Mouse (Mus musculus): ENCODE results near the gene Eprs. TPM values are rescaled to one million over a fixed set of nuclear protein-coding genes. Genes with fewer than 3 reads are reported as not detected.
"Not testable (repeated sequence)": the region's sequence is repeated elsewhere in the genome, so short reads cannot be mapped to it uniquely, and the experiment has no call there.

Eprs gene
- total RNA-seq (2021), result 10 to 100 TPM; 76.2 TPM
- long read RNA-seq, experiment 1, full-length matches to known transcripts, result 68 of 78 reads
- long read RNA-seq, experiment 1, partial matches to known transcripts, result 7 of 78 reads
- long read RNA-seq, experiment 1, other reads (novel, unspliced or antisense), result 3 of 78 reads
- long read RNA-seq, experiment 2, full-length matches to known transcripts, result 31 of 41 reads
- long read RNA-seq, experiment 2, partial matches to known transcripts, result 9 of 41 reads
- long read RNA-seq, experiment 2, other reads (novel, unspliced or antisense), result 1 of 41 reads

- peak; percentile 99 for DNase-seq
These were observed at the start of gene Eprs for GRCm38 (mm10) chr1:185362677-185363520. Eprs (plus strand) TSS chr1:185363044.

- no peak for DNase-seq
These were observed 48.3 kb upstream of the Eprs start for GRCm38 (mm10) chr1:185314546-185314945.

GRCm38 (mm10) chr1:185315846-185316568, 46.8 kb upstream of the Eprs start:
- no peak for DNase-seq

- not testable (repeated sequence) for DNase-seq
These were observed 35.0 kb upstream of the Eprs start for GRCm38 (mm10) chr1:185327754-185328345.

GRCm38 (mm10) chr1:185328721-185329610, 33.9 kb upstream of the Eprs start, which contains the start of gene Iars2:
Iars2 (minus strand) TSS chr1:185329396.
- peak; percentile 92 to 98 for DNase-seq

GRCm38 (mm10) chr1:185329851-185330250, 33.0 kb upstream of the Eprs start:
- no peak for DNase-seq

- no peak for DNase-seq
These were observed 31.5 kb upstream of the Eprs start for GRCm38 (mm10) chr1:185331364-185331763.

GRCm38 (mm10) chr1:185331983-185332430, 30.8 kb upstream of the Eprs start, which contains the start of gene Bpnt1:
Bpnt1 (plus strand) TSS chr1:185332149.
- peak; percentile 89 to 95 for DNase-seq

- DNase-seq, result no peak
These were observed 29.2 kb upstream of the Eprs start for GRCm38 (mm10) chr1:185333651-185334050.

- DNase-seq, result no peak
These were observed 28.7 kb upstream of the Eprs start for GRCm38 (mm10) chr1:185334136-185334535.

- no peak for DNase-seq
These were observed 27.5 kb upstream of the Eprs start for GRCm38 (mm10) chr1:185335231-185335765.

GRCm38 (mm10) chr1:185336535-185336934, 26.3 kb upstream of the Eprs start:
- DNase-seq, result no peak

GRCm38 (mm10) chr1:185342441-185342840, 20.4 kb upstream of the Eprs start:
- DNase-seq, result no peak

GRCm38 (mm10) chr1:185343422-185343821, 19.4 kb upstream of the Eprs start:
- DNase-seq, result no peak

GRCm38 (mm10) chr1:185346188-185346587, 16.7 kb upstream of the Eprs start:
- DNase-seq, result no peak

- DNase-seq, result no peak
These were observed 13.1 kb upstream of the Eprs start for GRCm38 (mm10) chr1:185349741-185350140.

- DNase-seq, result no peak
These were observed 12.2 kb upstream of the Eprs start for GRCm38 (mm10) chr1:185350611-185351010.

- DNase-seq, result no peak
These were observed 10.7 kb upstream of the Eprs start for GRCm38 (mm10) chr1:185352151-185352550.

GRCm38 (mm10) chr1:185353351-185353750, 9.5 kb upstream of the Eprs start:
- DNase-seq, result no peak

- DNase-seq, result no peak
These were observed 8.1 kb upstream of the Eprs start for GRCm38 (mm10) chr1:185354731-185355130.

- no peak for DNase-seq
These were observed 6.6 kb upstream of the Eprs start for GRCm38 (mm10) chr1:185356246-185356645.
